Comparison of ENCODE assay signal across 9 mouse cellular contexts in genomic region chrX:52743781-52744180, GRCm38 (mm10). TPM values are rescaled to one million over a fixed set of nuclear protein-coding genes. Genes with fewer than 3 reads are reported as not detected.
DNase-seq lines count a peak whose midpoint lies in the region; ATAC-seq lines count a peak whose summit lies in the region.
"Had no signal": no experiment of that assay in that cellular context is flagged by ENCODE, and none has a peak within 500 bp of the region (broad histone marks: within the 10 kb centered on the region; RNA-seq: fewer than 3 reads in every experiment).

No protein-coding gene starts in this region.

- no peaks in the 10 kb centered on the region for H3K9me3 ChIP-seq in kidney, embryonic 14.5 days (ENCODE audit: control insufficient read depth, low read length)
- H3K9me3 ChIP-seq in intestine, embryonic 14.5 days (ENCODE audit: control insufficient read depth, low read length), result no peaks in the 10 kb centered on the region
- H3K9me3 ChIP-seq in neural tube, embryonic 15.5 days (replicated peaks), result no peaks in the 10 kb centered on the region

- H3K4me3 ChIP-seq in kidney, embryonic 14.5 days (ENCODE audit: low read length), result peak overlapping the region; percentile 42
- H3K4me3 ChIP-seq in intestine, embryonic 14.5 days (ENCODE audit: low read depth, low read length), result peak overlapping the region; percentile 38
- H3K4me3 ChIP-seq in neural tube, embryonic 15.5 days (replicated peaks), result peak overlapping the region; percentile 48

- H3K9ac ChIP-seq in kidney, embryonic 14.5 days (ENCODE audit: low read depth, low read length), result 0 out of 2 replicates have a peak overlapping the region, but pooled peaks have one; percentile 34
- H3K9ac ChIP-seq in intestine, embryonic 14.5 days (ENCODE audit: low read length), result 0 out of 2 replicates have a peak overlapping the region, but pooled peaks have one; percentile 22
- H3K9ac ChIP-seq in neural tube, embryonic 15.5 days (replicated peaks), result no peak overlapping the region

- no peak for DNase-seq in kidney, postnatal 14 days
- DNase-seq in embryo, embryonic 10 days (ENCODE audit: low spot score), result peak; percentile 47
- peak; percentile 48 for DNase-seq in intestine, embryonic 14.5 days (ENCODE audit: low spot score)
- no peak for DNase-seq in right cerebral cortex, postnatal 4 days
- no peak for DNase-seq in adrenal gland, adult (ENCODE audit: inconsistent age in 2 of 2, low spot score in 1 of 2)
- DNase-seq in lung, adult 18-20 months, result no peak

- no peaks in the 10 kb centered on the region for H3K36me3 ChIP-seq in kidney, embryonic 14.5 days (ENCODE audit: control insufficient read depth, insufficient read depth, low read length)
- H3K36me3 ChIP-seq in intestine, embryonic 14.5 days (ENCODE audit: control insufficient read depth, insufficient read depth, low read length), result no peaks in the 10 kb centered on the region
- H3K36me3 ChIP-seq in neural tube, embryonic 15.5 days, result no peaks in the 10 kb centered on the region

- peaks cover 7% of the 10 kb centered on the region for H3K27me3 ChIP-seq in kidney, embryonic 14.5 days (ENCODE audit: control insufficient read depth, insufficient read depth, low read length)
- peaks cover 30% of the 10 kb centered on the region for H3K27me3 ChIP-seq in intestine, embryonic 14.5 days (replicated peaks; ENCODE audit: control insufficient read depth, insufficient read depth, low read length)
- H3K27me3 ChIP-seq in neural tube, embryonic 15.5 days (replicated peaks), result peaks cover 16% of the 10 kb centered on the region

- H3K27ac ChIP-seq in kidney, embryonic 14.5 days (ENCODE audit: low read depth, low read length), result no peak overlapping the region
- no peak overlapping the region for H3K27ac ChIP-seq in intestine, embryonic 14.5 days (ENCODE audit: low read depth)
- no peak overlapping the region for H3K27ac ChIP-seq in neural tube, embryonic 15.5 days (replicated peaks)

- no peaks in the 10 kb centered on the region for H3K4me1 ChIP-seq in kidney, embryonic 14.5 days (ENCODE audit: control insufficient read depth, insufficient read depth, low read length)
- no peaks in the 10 kb centered on the region for H3K4me1 ChIP-seq in intestine, embryonic 14.5 days (replicated peaks; ENCODE audit: control insufficient read depth, insufficient read depth, low read length)
- H3K4me1 ChIP-seq in neural tube, embryonic 15.5 days, result 0 out of 2 replicates have a peak, but pooled peaks cover 3% of the 10 kb centered on the region

- 0 out of 2 replicates have a peak, but pooled peaks have one; percentile 12 for ATAC-seq in kidney, embryonic 14.5 days (ENCODE audit: low FRiP score, low TSS enrichment)
- ATAC-seq in intestine, embryonic 14.5 days (replicated peaks; ENCODE audit: low FRiP score, low TSS enrichment, low read depth), result peak; percentile 40; the same call in 1 of the 2 replicates
- ATAC-seq in neural tube, embryonic 15.5 days (ENCODE audit: low FRiP score), result no peak
- ATAC-seq: Patski had no signal

- H3K4me2 ChIP-seq in kidney, embryonic 14.5 days (replicated peaks; ENCODE audit: low read depth, low read length), result peak overlapping the region; percentile 86
- H3K4me2 ChIP-seq in intestine, embryonic 14.5 days (ENCODE audit: low read length), result peak overlapping the region; percentile 65
- H3K4me2 ChIP-seq in neural tube, embryonic 15.5 days, result peak overlapping the region; percentile 95

- 21% methylated on average over 15 of the region's 15 CpGs for WGBS in kidney, embryonic 14.5 days
- WGBS in intestine, embryonic 14.5 days, result 15% methylated on average over 12 of the region's 15 CpGs
- WGBS in neural tube, embryonic 15.5 days, result 20% methylated on average over 15 of the region's 15 CpGs

RNA-seq across cellular contexts. Expression of gene Ccdc160, which starts 47.2 kb away (rescaled TPM):
- polyA plus RNA-seq in kidney, embryonic 14.5 days (2014; fragmentation: Nextera tagmentation; extraction: Ambion mirVana), result 4.6 and 4.7 TPM in 2 replicates
- polyA plus RNA-seq in intestine, embryonic 14.5 days (2014; fragmentation: Nextera tagmentation; extraction: Ambion mirVana), result 3.3 and 4.2 TPM in 2 replicates
- polyA plus RNA-seq in neural tube, embryonic 15.5 days (2015; fragmentation: Nextera tagmentation; extraction: Ambion mirVana), result 6.7 and 7.7 TPM in 2 replicates

Comparison
In these comparisons a context has a peak if more than half of its experiments do, and no peak if none do; other contexts are left out.
1. DNase-seq: peak in embryo, embryonic 10 days (single experiment) and intestine, embryonic 14.5 days (single experiment); none in kidney, postnatal 14 days (single experiment), right cerebral cortex, postnatal 4 days (single experiment), adrenal gland, adult (0 of 2) and lung, adult 18-20 months (0 of 2).
2. Peak in every context shown above with its lines, with median percentiles within 50 percentile points of each other: H3K4me2 ChIP-seq and H3K4me3 ChIP-seq.